Mouse (Mus musculus): Measurements from ENCODE around the gene Trim75. TPM values are rescaled to one million over a fixed set of nuclear protein-coding genes. Genes with fewer than 3 reads are reported as not detected.

Gene Trim75
- polyA plus RNA-seq, 1 experiment from 2014 or later = not detected

- no peaks in the 10 kb centered on the region for H3K9me3 ChIP-seq
- H3K36me3 ChIP-seq = no peaks in the 10 kb centered on the region
- no peaks in the 10 kb centered on the region for H3K27me3 ChIP-seq (ENCODE audit: insufficient read depth, poor library complexity, severe bottlenecking)
- no peak overlapping the region for H3K27ac ChIP-seq
- no peak overlapping the region for H3K4me3 ChIP-seq
- DNase-seq (ENCODE audit: low spot score) = no peak
- no peaks in the 10 kb centered on the region for H3K4me1 ChIP-seq (replicated peaks)
- 85% methylated on average over 3 of the region's 3 CpGs for WGBS
Observed at GRCm38 (mm10) chr8:64934997-64935396, 52.6 kb downstream of the Trim75 start.

Other genes with a start within 250 kb of the Trim75 start
- 11.5 and 13.0 TPM in 2 replicates for gene Klhl2, start 137.8 kb downstream of the Trim75 start, polyA plus RNA-seq (2016; fragmentation: Nextera tagmentation; extraction: Ambion mirVana)
- 20.8 and 22.1 TPM in 2 replicates for gene Tmem192, start 40.6 kb downstream of the Trim75 start, polyA plus RNA-seq (2016; fragmentation: Nextera tagmentation; extraction: Ambion mirVana)
- gene Trim61, start 30.7 kb upstream of the Trim75 start, polyA plus RNA-seq (2016; fragmentation: Nextera tagmentation; extraction: Ambion mirVana) = not detected in 2 replicates
- gene Trim60, start 30.8 kb upstream of the Trim75 start, polyA plus RNA-seq (2016; fragmentation: Nextera tagmentation; extraction: Ambion mirVana) = not detected in 2 replicates
- 1.3 and 1.9 TPM in 2 replicates for gene Apela, start 49.5 kb upstream of the Trim75 start, polyA plus RNA-seq (2016; fragmentation: Nextera tagmentation; extraction: Ambion mirVana)
- not detected in 2 replicates for gene Gm10663, start 87.2 kb upstream of the Trim75 start, polyA plus RNA-seq (2016; fragmentation: Nextera tagmentation; extraction: Ambion mirVana)
- gene BC030870, start 141.7 kb upstream of the Trim75 start, polyA plus RNA-seq (2016; fragmentation: Nextera tagmentation; extraction: Ambion mirVana) = not detected in 2 replicates